Mouse (Mus musculus) activated CD4-positive, CD25-positive, alpha-beta regulatory T cell (primary cell): ENCODE data around the gene Galnt10. TPM values are rescaled to one million over a fixed set of nuclear protein-coding genes. Genes with fewer than 3 reads are reported as not detected.

Experiments used
- polyA plus RNA-seq, 2 experiments: library from polyadenylated mRNA; unstranded; fragments of 100-300 nt; shearing (Covaris generic); gene quantifications; one replicate each; pipeline ENCODE4 v1.2.1; 2017

Galnt10 gene
- 10 to 100 TPM; 54.3 to 66.4 TPM for polyA plus RNA-seq

GRCm38 (mm10) chr11:57645018-57645559 is at the start of gene Galnt10:
Gene Galnt10, plus strand, starts transcription at chr11:57645442.

GRCm38 (mm10) chr11:57800971-57801765 is 155.9 kb downstream of the Galnt10 start, which contains the start of gene Sap30l:
Gene Sap30l, plus strand, starts transcription at chr11:57801637.

DNA sequence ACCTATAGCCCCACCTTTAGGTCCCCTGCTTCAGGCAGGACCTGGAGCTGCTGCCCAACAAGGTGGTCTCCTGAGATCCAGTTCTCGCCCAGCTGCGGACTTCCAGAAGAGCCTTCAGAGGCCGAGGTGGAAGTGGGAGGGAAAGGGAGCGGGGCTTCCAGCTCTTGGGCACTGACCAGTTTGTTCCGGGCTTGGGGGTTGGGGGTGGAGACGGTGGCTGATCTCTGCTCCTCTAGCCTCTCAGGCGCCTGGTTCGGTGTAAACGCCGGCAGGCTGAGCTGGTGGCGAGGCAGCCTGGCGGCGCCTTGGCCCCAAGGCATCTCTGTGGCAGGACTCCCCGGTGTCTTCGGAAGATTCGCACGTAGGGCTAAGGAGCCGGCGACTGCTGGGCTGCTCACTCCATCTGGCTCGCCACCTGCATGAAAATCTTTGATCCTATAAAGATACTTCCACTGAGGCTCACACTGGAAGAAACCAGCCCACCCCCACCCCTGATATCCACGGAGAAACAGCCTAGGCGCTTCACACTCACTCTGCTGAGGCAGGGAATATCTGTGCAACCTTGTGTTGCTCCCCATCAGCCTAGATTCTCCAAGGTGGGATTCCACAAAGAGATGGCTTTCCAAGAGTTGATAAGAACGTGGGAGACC is 187.4 kb downstream of the Galnt10 start, which contains the start of gene Hand1:
Hand1 (minus strand) TSS at position 267 of the 650 bp plus-strand sequence.

Other genes starting within 250 kb of the Galnt10 start
- gene Fam114a2, start 126.8 kb upstream of the Galnt10 start, polyA plus RNA-seq = 10 to 100 TPM; 66.6 to 82.2 TPM
- 10 to 100 TPM; 24.0 to 25.8 TPM for gene Mfap3, start 126.8 kb upstream of the Galnt10 start, polyA plus RNA-seq
- gene Sap30l, start 156.2 kb downstream of the Galnt10 start, polyA plus RNA-seq = 10 to 100 TPM; 60.9 to 74.6 TPM
- gene Hand1, start 187.4 kb downstream of the Galnt10 start, polyA plus RNA-seq = under 1 TPM in 1 of 2 experiments, not detected in 1; 0.09 TPM